Mouse (Mus musculus) right cerebral cortex, postnatal 36 days (tissue): ENCODE results near the gene Rab40b.
"Not testable (repeated sequence)": the region's sequence is repeated elsewhere in the genome, so short reads cannot be mapped to it uniquely, and the experiment has no call there.

Experiments used
- DNase-seq, 2 experiments: peaks; one replicate each; pipeline ENCODE4 v3.0.0; 2022; ENCODE audit warnings: low spot score in 2 of 2, mixed read lengths in 1 of 2

Gene Rab40b

GRCm38 (mm10) chr11:121368731-121369130 is 19.3 kb downstream of the Rab40b start:
- no peak for DNase-seq

- no peak for DNase-seq
Observed at GRCm38 (mm10) chr11:121367170-121367707, 20.8 kb downstream of the Rab40b start.

GRCm38 (mm10) chr11:121362212-121362611 is 25.8 kb downstream of the Rab40b start:
- peak in 1 of 2 experiments; percentile 29 for DNase-seq

- peak; percentile 95 to 96 for DNase-seq
Observed at GRCm38 (mm10) chr11:121354091-121354707, 33.9 kb downstream of the Rab40b start, which contains the start of gene Wdr45b. Wdr45b (minus strand) TSS chr11:121354445.

- peak; percentile 21 to 33 for DNase-seq
Observed at GRCm38 (mm10) chr11:121353326-121354090, 34.5 kb downstream of the Rab40b start.

GRCm38 (mm10) chr11:121348727-121349126 is 39.3 kb downstream of the Rab40b start:
- DNase-seq, result not testable (repeated sequence)

GRCm38 (mm10) chr11:121348166-121348565 is 39.9 kb downstream of the Rab40b start:
- no peak for DNase-seq

- no peak for DNase-seq
Observed at GRCm38 (mm10) chr11:121347036-121347435, 41.0 kb downstream of the Rab40b start.

- DNase-seq, result not testable (repeated sequence)
Observed at GRCm38 (mm10) chr11:121342423-121342822, 45.6 kb downstream of the Rab40b start.

GRCm38 (mm10) chr11:121340287-121340686 is 47.8 kb downstream of the Rab40b start:
- no peak for DNase-seq

- no peak for DNase-seq
Observed at GRCm38 (mm10) chr11:121339647-121340046, 48.4 kb downstream of the Rab40b start.

GRCm38 (mm10) chr11:121331641-121332040 is 56.4 kb downstream of the Rab40b start:
- no peak for DNase-seq

- DNase-seq, result no peak
Observed at GRCm38 (mm10) chr11:121328619-121329018, 59.4 kb downstream of the Rab40b start.

GRCm38 (mm10) chr11:121328206-121328605 is 59.8 kb downstream of the Rab40b start:
- DNase-seq, result no peak

GRCm38 (mm10) chr11:121326681-121327080 is 61.4 kb downstream of the Rab40b start:
- DNase-seq, result no peak

- DNase-seq, result no peak
Observed at GRCm38 (mm10) chr11:121326034-121326433, 62.0 kb downstream of the Rab40b start.

- DNase-seq, result not testable (repeated sequence)
Observed at GRCm38 (mm10) chr11:121307712-121308111, 80.3 kb downstream of the Rab40b start.

GRCm38 (mm10) chr11:121306608-121307007 is 81.4 kb downstream of the Rab40b start:
- peak in 1 of 2 experiments; percentile 72 for DNase-seq
